10 mouse cellular contexts compared by ENCODE assay signal in genomic region chr9:42217685-42218084, GRCm38 (mm10). TPM values are rescaled to one million over a fixed set of nuclear protein-coding genes. Genes with fewer than 3 reads are reported as not detected.
DNase-seq lines count a peak whose midpoint lies in the region; ATAC-seq and TF ChIP-seq lines count a peak whose summit lies in the region.
"Had no signal": no experiment of that assay in that cellular context is flagged by ENCODE, and none has a peak within 500 bp of the region (broad histone marks: within the 10 kb centered on the region; RNA-seq: fewer than 3 reads in every experiment).

No protein-coding gene starts in this region.

- intact Hi-C loops in left cerebral cortex, postnatal 4 days (cut with DNase I): no loop called here
- intact Hi-C loops in left cerebral cortex, adult 2 months (cut with DNase I): no loop called here

- no peak overlapping the region for H3K4me3 ChIP-seq in left cerebral cortex, adult 2 months
- H3K4me3 ChIP-seq: heart, embryonic 13.5 days; megakaryocyte, embryonic 14.5 days had no signal

- peak; percentile 36 for DNase-seq in left cerebral cortex, postnatal 4 days
- no peak for DNase-seq in left cerebral cortex, adult 2 months (ENCODE audit: extremely low spot score in 1 of 2, low spot score in 2 of 2)
- peak; percentile 73 for DNase-seq in fibroblast of lung, adult 2 months (ENCODE audit: low read depth)
- peak; percentile 74 to 76 for DNase-seq in lung, adult 18-20 months
- peak; percentile 80 for DNase-seq in urinary bladder, postnatal 14 days (ENCODE audit: low spot score)
- no peak for DNase-seq in frontal cortex, postnatal 36 days (ENCODE audit: low spot score in 2 of 2)
- no peak for DNase-seq in spleen, postnatal 14 days (ENCODE audit: low spot score in 2 of 2)

- no peak for ATAC-seq in erythroblast, adult 5-6 weeks (replicated peaks; ENCODE audit: low FRiP score, poor library complexity, severe bottlenecking)

- no peak; the same call in 1 of the 2 replicates for TF ChIP-seq CTCF in left cerebral cortex, adult 2 months (IDR thresholded peaks at IDR 0.05)

- H3K27ac ChIP-seq in left cerebral cortex, adult 2 months: no peak overlapping the region
- H3K27ac ChIP-seq: heart, embryonic 13.5 days had no signal

RNA-seq across cellular contexts. Expression of gene Sc5d, which starts 46.4 kb away (rescaled TPM):
- 10 to 100 TPM; 64.0 to 65.0 TPM for total RNA-seq in left cerebral cortex, postnatal 4 days (2021)
- total RNA-seq in left cerebral cortex, adult 2 months (2021): 10 to 100 TPM; 49.8 to 54.7 TPM
- 2.1 and 11.3 TPM in 2 replicates for total RNA-seq in erythroblast, adult 5-6 weeks (2015; ENCODE audit: low replicate concordance)
- total RNA-seq in erythroblast, adult 5-6 weeks (2017; ENCODE audit: low replicate concordance): 3.6 and 17.6 TPM in 2 replicates

Comparison
In these comparisons a context has a peak if more than half of its experiments do, and no peak if none do; other contexts are left out.
1. DNase-seq: peak in left cerebral cortex, postnatal 4 days (single experiment), fibroblast of lung, adult 2 months (single experiment), lung, adult 18-20 months (2 of 2) and urinary bladder, postnatal 14 days (single experiment); none in left cerebral cortex, adult 2 months (0 of 2), frontal cortex, postnatal 36 days (0 of 2) and spleen, postnatal 14 days (0 of 2).